Mouse (Mus musculus) c-Kit-positive CD71-positive TER-119-positive erythroid progenitor cells, embryonic 14.5 days (primary cell): Measurements from ENCODE around the gene Phgr1.

ENCODE experiments used
- DNase-seq: peaks from one replicate; pipeline ENCODE4 v3.0.0-alpha.2; 2013; ENCODE audit warnings: low spot score

Gene Phgr1

DNA sequence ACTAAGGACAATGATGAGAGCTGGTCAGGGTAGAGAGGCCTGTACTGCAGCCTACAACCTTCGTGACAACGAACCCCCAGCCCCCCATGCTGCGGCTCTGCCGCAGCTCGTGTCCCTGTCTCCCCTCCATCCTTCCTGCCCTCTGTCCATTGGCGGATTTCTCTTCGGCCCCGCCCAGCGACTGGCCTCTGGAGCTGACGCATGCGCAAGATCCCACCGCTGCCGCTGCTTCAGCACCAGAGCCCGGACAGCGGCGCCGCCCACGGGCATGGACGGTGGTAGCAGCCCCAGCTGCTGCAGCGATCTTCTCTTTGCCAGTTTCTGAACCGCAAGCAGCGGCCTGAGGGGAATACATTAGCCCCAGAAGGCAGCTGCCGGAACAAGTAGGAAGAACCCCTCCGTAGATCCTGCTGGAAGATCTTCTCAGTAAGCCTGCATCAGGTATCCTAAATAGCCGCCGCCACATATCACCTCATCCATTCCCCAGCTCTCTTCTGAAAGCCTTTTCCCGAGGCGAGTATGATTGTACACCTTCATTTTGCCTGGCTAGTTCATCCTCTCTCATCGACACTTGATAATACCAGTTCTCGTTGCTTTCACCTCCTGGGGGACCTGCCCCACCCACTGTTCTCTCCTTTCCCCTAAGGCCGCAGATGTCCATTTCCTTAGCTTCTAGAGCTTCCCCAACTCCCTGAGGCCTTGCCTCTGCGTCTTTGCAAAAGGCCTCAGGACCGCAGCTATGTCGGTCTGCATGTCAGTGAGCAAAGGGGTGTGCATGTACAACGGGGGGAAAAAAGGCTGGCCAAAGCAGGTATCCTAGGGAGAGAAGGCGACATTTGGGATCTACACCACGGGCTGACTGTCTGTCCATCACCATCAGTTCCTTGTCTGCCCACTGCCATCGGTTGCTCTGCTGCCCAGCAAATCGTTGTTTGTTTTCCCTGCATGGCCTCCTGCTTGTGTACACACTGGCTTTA is 7.2 kb downstream of the Phgr1 start, which contains the start of gene Disp2:
TSS of gene Disp2 (plus strand) at position 216 of the 977 bp plus-strand sequence.
- peak; percentile 73 for DNase-seq

DNA sequence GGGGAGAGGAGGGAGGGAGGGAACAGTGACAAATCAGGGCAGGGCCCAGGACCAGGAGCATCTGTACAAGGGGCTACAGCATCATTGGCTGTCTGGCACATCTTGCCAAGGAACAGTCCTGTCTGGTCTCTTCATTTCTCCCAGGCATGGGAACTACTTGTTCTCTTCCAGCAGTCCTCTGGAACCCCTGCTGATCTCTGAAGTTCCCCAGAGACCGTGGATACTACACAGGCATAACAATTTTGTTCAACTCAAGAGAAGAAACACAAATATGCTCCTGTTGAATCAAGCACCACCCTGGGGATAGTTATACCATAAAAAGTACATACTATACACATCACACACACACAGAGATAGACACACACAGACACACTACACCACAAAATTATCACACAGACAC is 8.5 kb downstream of the Phgr1 start:
- DNase-seq, result no peak

DNA sequence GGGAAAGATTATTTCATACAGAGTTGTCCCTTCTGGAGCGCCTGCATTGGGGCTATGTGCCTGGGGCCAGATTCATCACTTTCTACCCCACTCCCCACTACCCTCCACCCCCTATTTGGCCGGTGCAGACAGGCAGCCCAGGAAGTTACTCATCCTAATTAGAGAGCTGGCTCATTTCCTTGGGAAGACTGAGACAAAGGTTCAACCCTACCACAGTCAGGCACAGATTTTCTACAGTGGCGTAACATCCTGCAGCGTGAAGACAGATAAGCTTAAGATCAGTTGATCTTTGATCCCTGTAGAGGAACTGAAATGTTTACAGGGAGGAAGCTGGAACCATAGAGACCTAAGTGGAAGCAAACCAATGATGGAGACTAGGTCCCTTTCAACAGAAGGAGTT is 9.7 kb downstream of the Phgr1 start:
- DNase-seq, result no peak

DNA sequence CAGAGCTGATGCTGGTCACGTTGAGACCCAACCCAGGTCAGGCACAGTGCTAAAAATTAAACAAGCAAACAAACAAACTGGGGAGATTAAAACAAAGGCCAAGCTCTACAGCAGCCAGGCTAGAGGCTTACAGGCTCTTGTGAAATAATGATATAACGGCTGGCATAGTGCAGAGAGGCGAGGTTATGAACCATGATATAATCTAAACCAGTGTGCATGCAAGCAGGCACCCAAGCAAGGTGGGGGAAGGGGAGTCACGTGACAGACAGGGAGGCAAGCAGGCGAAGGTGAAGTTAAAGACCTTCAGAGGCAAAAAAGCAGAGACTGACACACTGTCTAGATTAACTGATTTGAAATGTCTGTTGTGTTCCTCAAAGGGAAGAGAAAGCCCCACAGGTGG is 10.5 kb downstream of the Phgr1 start:
- DNase-seq, result no peak

DNA sequence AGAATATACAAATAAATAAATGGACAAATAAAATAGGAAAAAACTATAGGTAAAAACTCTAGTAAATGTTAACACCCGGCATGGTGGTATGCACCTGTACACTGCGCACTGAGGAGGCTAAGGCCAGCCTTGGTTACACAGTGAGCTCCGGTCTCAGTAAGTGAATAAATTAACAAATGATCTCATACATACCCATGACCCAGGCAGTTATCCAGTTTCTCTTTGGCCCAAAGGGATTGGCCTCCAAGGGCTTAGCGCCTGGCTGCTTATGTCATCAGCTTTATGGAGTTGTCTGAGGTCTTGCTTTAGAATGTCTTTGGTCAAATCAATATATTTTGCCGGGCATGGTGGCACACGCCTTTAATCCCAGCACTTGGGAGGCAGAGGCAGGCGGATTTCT is 11.1 kb downstream of the Phgr1 start:
- DNase-seq, result no peak

DNA sequence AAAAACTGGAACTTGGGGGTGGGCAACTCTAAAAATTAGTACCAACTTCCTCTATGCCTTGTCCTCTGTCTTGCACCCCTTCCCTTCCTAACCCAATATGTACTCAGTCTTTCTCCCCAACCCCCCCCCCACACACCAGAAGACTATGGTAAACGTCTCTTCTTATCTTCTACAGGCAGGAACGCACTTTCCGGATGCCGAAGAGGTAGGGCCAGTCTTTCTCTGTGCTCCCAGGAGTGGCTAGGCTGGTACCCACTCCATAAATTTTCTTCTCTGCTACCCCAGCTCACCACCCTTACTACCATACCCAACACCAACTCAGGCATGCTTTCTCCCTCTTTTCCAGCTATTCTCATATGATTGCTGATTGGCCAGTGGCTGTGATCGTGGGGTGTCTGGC is 14.0 kb downstream of the Phgr1 start:
- no peak for DNase-seq

DNA sequence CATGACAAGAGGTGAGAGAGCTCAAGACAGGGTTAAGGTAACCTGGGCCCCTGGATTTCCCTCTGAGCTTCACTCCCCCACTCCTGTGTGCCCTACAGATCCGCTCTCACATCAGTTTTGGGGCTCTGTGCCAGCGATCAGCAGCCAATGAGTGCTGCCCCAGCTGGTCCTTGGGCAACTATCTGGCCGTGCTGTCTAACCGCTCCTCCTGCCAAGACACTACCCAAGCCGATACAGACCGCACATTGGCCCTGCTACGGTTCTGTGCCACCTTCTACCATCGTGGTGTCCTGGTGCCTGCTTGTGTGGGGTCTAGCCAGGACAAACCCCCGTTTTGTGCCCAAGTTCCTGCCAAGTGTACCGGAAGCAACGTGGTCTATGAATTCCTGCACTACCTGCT is 16.9 kb downstream of the Phgr1 start:
- no peak for DNase-seq

DNA sequence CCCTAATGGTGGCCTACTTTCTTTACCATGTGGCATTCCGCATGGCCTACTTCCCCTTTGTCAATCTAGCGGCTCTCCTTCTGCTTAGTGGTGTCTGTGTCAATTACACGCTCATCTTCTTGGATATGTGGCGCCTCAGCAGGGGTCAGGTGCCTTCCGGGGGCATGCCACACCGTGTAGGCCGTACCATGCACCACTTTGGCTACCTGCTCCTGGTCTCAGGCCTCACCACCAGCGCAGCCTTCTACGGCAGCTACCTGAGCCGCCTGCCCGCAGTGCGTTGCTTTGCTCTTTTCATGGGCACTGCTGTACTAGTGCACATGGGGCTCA is 17.6 kb downstream of the Phgr1 start:
- no peak for DNase-seq

DNA sequence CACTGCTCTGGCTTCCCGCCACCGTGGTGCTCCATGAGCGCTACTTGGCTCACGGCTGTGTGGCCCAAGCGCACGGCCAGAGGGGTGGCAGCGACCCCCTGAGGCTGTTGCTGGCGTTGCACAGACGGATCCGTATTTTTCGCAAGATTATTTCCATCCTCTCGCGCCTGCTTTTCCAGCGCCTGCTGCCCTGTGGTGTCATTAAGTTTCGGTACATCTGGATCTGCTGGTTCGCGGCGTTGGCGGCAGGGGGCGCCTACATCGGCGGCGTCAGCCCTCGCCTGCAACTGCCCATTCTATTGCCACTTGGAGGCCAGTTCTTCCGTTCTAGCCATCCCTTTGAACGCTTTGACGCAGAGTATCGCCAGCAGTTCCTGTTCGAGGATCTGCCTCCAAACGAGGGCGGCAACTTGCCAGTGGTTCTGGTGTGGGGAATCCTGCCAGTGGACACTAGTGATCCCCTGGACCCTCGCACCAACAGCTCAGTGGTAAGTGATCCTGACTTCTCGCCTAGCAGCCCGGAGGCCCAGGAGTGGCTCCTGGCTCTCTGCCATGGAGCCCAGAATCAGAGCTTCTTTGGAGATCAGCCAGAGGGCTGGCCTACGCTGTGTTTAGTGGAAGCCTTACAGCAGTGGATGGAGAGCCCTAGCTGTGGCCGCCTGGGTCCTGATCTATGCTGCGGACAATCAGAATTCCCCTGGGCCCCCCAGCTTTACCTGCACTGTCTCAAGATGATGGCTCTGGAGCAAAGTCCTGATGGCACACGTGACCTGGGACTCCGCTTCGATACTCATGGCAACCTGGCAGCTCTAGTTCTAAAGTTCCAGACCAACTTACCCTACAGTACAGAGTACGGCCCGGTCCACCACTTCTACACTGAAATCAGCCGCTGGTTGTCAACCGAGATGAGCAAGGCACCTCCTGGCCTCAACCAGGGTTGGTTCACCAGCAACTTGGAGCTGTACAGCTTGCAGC is 18.3 kb downstream of the Phgr1 start:
- peak; percentile 49 for DNase-seq

DNA sequence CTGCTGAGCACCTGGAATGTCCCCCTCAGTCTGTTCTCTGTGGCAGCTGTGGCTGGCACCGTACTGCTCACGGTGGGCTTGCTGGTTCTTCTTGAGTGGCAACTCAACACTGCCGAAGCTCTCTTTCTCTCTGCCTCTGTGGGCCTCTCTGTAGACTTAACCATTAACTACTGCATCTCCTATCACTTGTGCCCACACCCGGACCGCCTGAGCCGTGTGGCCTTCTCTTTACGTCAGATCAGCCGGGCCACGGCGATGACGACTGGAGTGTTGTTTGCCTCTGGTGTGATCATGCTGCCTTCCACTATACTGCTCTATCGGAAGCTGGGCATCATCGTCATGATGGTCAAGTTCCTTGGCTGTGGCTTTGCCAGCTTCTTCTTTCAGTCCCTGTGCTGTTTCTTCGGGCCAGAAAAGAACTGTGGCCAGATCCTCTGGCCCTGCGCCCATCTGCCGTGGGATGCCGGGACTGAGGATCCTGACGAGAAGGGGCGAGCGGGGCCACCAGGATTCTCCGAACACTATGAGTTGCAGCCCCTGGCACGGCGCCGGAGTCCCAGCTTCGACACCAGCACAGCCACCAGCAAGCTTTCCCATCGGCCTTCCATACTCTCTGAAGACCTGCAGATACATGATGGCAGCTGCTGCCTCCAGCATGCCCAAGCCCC is 19.2 kb downstream of the Phgr1 start:
- no peak for DNase-seq

DNA sequence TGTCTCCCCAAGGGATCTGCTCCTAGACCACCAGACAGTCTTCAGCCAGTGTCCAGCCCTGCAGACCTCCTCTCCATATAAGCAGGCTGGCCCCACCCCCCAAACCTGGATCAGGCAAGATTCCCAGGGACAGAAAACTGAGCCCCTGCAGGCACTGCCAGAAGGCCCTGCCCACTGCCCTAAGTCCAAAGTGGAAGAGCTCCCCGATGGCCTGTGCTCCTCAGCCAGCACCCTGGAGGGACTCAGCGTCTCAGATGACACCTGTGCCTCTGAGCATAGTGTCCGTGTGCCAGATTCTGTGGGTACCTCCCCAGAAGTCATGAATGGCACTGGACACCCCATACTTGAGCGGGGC is 19.7 kb downstream of the Phgr1 start:
- DNase-seq, result no peak

DNA sequence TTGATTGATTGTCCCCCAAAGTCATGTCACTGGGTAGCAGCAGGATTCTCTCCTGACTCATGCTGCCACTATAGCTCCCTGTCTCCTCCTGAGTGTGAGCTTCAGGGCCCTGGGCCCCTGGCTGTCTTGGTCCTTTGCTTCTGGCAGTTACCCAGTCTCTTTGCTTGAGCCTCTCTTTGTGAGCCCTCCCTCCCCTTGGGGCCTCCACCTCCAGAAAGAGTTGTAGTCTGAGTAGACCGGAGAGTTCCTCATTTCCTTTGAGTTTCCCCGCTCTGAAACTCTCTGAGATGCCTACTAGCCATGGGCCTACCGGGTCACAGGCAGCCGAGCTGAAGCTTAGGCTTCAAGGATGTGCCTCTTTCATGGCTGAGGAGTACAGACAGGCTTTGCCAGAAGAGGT is 21.1 kb downstream of the Phgr1 start:
- DNase-seq, result no peak

DNA sequence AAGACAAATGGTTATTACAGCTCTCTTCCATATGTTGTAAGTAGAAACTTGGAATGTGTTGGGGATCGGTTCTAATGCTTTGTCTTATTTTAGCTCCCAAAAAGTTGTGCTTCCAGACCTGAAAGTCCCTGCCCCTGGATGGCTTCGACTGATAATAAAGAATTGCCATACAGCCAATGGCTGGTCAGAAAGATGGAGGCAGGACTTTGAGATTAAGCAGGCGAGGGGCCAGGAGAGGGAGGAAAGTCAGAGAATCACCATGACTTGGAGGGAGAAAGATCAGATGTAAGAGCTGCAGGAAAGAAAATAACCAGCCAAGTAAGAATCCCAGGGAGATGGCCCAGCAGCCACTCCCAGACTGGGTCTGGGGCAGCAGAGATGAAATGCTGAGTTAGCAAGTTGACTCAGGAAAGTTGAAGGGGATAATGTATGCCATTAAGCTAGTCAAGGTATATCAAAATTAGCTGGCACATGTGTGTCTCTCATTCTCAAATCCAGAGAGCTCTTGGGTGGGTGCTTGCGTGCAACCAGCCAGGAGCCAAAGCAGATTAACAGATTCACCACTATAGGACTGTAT is 30.1 kb downstream of the Phgr1 start:
- DNase-seq, result peak; percentile 71

DNA sequence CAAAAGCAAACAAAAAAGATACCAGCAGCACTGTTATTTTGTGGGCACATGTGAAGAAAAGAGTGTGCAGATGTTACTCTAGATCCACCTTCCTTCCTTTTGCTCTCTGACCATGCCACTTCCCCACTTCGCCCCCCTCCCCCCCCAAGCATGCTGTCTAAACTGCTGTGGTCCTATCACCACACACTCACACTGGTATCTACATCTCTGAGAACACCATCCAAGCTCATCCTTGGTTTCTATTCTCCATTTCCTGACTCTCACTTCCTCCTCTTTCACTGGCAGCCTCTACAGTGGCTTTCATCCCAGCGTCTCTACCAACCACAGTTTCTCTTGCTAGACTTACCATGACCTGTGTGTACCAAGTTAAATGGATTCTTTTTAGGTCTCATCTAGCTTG is 31.9 kb downstream of the Phgr1 start:
- DNase-seq, result no peak

DNA sequence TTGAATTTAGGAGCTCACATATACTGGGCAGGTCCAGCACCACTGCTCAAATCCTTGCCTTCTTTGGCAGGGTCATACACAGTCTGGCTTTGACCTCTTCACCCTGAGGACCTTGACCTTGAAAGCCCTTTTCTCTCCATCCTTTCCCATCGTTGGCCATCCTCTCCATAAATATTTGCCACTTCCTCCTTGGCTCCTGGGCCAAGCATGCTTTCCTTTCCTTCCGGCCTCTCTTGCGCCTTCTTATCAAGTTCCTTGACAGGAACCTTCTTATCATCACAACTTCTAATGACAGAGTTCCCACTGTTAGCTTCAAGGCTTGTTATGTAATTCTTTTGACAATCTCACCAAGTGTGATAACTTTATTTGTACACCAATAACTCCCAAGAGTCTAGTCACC is 32.6 kb downstream of the Phgr1 start:
- no peak for DNase-seq

DNA sequence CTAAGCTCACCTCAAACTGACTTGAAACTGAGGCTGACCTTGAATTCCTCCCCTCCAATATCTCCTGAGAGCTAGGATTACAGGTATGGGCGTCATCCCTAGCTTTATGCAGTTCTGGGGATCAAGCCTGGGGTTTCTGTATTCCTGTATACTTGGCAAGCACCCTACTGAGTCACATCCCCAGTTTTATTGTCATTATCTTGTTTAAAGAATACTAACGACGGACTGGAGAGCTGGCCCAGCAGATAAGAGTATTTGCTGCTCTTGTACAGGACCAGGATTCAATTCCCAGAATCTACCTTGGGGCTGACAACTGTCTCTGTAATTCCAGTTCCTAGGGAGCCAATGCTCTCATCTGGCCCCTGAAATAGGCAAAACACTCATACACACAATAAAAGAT is 33.2 kb downstream of the Phgr1 start:
- no peak for DNase-seq

DNA sequence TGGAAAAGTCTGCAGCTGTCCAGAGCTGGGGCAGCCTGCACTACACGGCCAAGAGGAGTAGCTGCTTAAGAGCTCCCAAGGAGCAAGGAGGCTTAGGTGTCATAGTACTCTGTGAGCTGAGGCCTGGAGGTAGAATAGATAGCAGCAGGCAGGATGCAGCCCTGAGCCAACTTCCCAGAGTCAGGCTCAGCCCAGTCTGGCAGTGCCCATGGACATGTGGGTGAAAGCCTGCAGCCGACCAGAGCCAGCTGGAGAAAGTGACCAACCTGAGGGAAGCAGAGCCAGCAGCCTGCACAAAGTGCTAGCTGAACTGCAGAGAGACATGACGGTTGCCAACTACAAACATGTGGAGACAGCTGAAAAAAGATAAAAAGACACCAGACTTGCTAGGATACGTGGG is 34.3 kb downstream of the Phgr1 start:
- no peak for DNase-seq

DNA sequence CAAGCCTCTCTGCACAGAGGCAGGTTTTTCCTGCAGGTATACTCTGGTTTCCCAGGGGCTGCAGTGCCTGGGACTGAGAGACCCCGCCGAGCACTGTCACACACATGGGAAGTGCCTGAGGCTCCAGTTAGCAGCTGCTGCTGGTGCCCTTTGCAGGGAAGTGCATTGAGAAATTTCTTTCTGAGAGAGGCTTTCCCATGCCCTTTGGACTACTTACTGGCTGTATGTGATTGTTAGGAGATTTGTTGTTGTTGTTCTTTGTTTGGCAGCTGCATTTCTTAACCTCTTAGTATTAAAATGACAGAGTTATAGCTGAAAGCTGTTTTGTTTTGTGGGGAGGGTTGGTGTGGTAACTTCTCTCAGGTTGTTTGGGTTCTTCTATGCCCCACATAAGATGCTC is 38.3 kb downstream of the Phgr1 start:
- no peak for DNase-seq

DNA sequence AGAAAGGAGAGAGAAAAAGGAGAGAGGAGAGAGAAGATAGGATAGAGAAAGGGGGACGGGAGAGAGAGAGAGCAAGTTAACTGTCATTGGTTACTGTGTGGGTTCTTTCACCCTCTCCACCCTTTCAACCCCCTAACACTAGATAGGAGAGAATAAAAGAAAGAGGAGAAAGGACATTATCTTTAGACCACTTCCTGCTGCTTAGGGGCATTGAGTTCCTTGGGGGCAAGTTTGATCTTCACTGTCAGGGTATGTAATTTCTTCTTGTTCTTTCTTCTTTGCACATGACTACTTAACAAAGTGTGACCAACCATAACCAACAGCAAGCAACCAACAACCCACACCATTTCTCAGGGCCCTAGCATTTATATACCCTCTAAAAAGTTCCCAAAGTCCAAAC is 40.2 kb downstream of the Phgr1 start:
- DNase-seq, result no peak

DNA sequence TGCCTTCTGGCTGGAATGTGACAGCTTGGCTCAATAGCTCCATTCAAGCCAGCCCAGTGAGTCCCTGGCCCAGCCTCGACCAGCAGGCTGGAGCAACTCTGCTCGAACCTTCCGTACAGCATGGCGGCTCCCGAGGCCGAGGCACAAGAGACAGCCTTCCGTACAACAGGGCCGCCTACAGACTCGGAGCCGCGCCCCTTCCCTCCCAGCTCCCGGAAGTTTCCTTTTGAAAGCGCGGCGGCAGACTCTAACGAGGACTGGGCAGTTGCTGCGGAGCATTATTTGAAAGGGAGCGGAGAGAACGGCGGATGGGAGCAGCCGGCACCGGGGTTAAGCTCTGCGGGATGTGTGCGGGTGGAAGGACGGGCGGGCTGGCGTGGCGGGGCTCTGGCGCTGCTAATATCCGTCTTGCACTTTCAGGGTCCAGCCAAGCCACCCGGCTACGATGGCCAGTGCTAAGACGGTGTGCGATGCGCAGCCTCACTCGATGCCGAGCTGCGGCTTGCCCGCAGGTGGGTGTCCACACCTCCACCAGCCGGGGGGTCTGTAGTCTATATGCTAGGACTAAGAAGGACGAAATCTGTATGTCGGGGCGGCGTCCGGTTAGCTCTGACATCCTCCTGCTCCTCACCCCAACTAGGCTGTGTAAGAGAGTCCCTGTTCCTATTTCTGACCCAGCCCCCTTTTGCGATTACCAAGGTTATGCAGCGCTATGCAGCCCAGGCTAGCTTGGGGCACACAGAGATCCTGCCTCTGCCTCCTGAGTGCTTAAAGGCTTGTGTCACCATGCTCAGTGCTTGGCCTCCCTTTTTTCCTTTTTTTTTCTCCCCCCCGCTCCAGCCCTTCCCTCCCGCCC is 41.6 kb downstream of the Phgr1 start, which contains the start of gene Knstrn:
TSS of gene Knstrn (plus strand) at position 23 of the 856 bp plus-strand sequence.
- DNase-seq, result peak; percentile 88

DNA sequence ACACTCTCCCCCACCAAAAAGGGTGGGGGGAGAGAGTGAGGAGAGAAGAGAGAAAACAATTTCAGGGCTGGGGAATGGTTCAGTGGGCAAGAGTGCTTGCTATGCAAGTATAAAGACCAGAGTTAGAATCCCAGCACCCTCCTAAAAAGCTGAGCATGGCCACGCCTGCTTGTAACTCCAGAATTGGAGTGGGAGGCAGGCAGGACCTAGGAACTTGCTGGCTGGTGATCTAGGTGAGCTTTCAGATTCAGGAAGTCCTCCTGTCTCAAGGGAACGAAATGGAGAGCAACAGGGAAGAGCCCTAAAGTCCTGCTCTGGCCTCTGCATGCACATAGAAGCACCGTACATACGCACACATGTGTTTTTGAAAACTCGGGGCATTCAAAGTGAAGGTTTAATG is 50.2 kb downstream of the Phgr1 start:
- DNase-seq, result no peak
